Mouse (Mus musculus) adrenal gland, postnatal 25 days (tissue): ENCODE data around the gene D430041D05Rik. TPM values are rescaled to one million over a fixed set of nuclear protein-coding genes. Genes with fewer than 3 reads are reported as not detected.

Experiments
- DNase-seq: peaks from one replicate; pipeline ENCODE4 v3.0.0; 2021; ENCODE audit warnings: mixed read lengths
- total RNA-seq: library from RNA; stranded (reverse); gene quantifications from 2 replicates; pipeline ENCODE4 v1.2.3, GENCODE M21; 2021

The D430041D05Rik gene
- total RNA-seq, 1 experiment from 2014 or later, result 37.6 TPM

- DNase-seq, result no peak
Measured at GRCm38 (mm10) chr2:104337619-104338018, 73.2 kb downstream of the D430041D05Rik start.

GRCm38 (mm10) chr2:104335824-104336223, 75.0 kb downstream of the D430041D05Rik start:
- DNase-seq, result no peak

GRCm38 (mm10) chr2:104333952-104334351, 76.9 kb downstream of the D430041D05Rik start:
- DNase-seq, result no peak

GRCm38 (mm10) chr2:104332707-104333106, 78.1 kb downstream of the D430041D05Rik start:
- no peak for DNase-seq

GRCm38 (mm10) chr2:104331261-104331660, 79.6 kb downstream of the D430041D05Rik start:
- no peak for DNase-seq

GRCm38 (mm10) chr2:104327116-104327794, 83.6 kb downstream of the D430041D05Rik start:
- no peak for DNase-seq

- no peak for DNase-seq
Measured at GRCm38 (mm10) chr2:104323773-104324172, 87.0 kb downstream of the D430041D05Rik start.

GRCm38 (mm10) chr2:104323351-104323750, 87.5 kb downstream of the D430041D05Rik start:
- no peak for DNase-seq

GRCm38 (mm10) chr2:104320061-104320624, 90.7 kb downstream of the D430041D05Rik start:
- peak; percentile 35 for DNase-seq

GRCm38 (mm10) chr2:104319443-104319842, 91.4 kb downstream of the D430041D05Rik start:
- DNase-seq, result no peak

- DNase-seq, result peak; percentile 20
Measured at GRCm38 (mm10) chr2:104318881-104319280, 91.9 kb downstream of the D430041D05Rik start.

- no peak for DNase-seq
Measured at GRCm38 (mm10) chr2:104318259-104318658, 92.6 kb downstream of the D430041D05Rik start.

- no peak for DNase-seq
Measured at GRCm38 (mm10) chr2:104317631-104318030, 93.2 kb downstream of the D430041D05Rik start.

GRCm38 (mm10) chr2:104316483-104316882, 94.3 kb downstream of the D430041D05Rik start:
- peak; percentile 30 for DNase-seq

- no peak for DNase-seq
Measured at GRCm38 (mm10) chr2:104313246-104313645, 97.6 kb downstream of the D430041D05Rik start.

GRCm38 (mm10) chr2:104307102-104307501, 103.7 kb downstream of the D430041D05Rik start:
- DNase-seq, result no peak

GRCm38 (mm10) chr2:104305722-104306121, 105.1 kb downstream of the D430041D05Rik start:
- DNase-seq, result no peak

- DNase-seq, result no peak
Measured at GRCm38 (mm10) chr2:104299912-104300311, 110.9 kb downstream of the D430041D05Rik start.

- DNase-seq, result peak; percentile 74
Measured at GRCm38 (mm10) chr2:104299160-104299559, 111.7 kb downstream of the D430041D05Rik start.

GRCm38 (mm10) chr2:104286821-104287220, 124.0 kb downstream of the D430041D05Rik start:
- DNase-seq, result no peak

- DNase-seq, result no peak
Measured at GRCm38 (mm10) chr2:104283401-104283955, 127.3 kb downstream of the D430041D05Rik start.

- DNase-seq, result no peak
Measured at GRCm38 (mm10) chr2:104282835-104283234, 128.0 kb downstream of the D430041D05Rik start.

GRCm38 (mm10) chr2:104267049-104267448, 143.8 kb downstream of the D430041D05Rik start:
- no peak for DNase-seq

- no peak for DNase-seq
Measured at GRCm38 (mm10) chr2:104261741-104262067, 149.1 kb downstream of the D430041D05Rik start.
